Mouse (Mus musculus) left cerebral cortex, postnatal 14 days (tissue): ENCODE measurements around the gene 4930544G11Rik. TPM values are rescaled to one million over a fixed set of nuclear protein-coding genes. Genes with fewer than 3 reads are reported as not detected.

Source experiments
- DNase-seq, 2 experiments: peaks; one replicate each; pipeline ENCODE4 v3.0.0; 2021 to 2022; ENCODE audit warnings: low spot score in 2 of 2, mixed read lengths in 1 of 2
- intact Hi-C: fragments of 180-260 bp; cut with DNase I; formaldehyde crosslinking; loops from one replicate; pipeline ENCODE4 v1.15.1; 2025
- long read RNA-seq, 2 experiments: library from polyadenylated mRNA; stranded (forward); transcript quantifications; one replicate each; pipeline ENCODE4 v2.0.0; 2021
- total RNA-seq, 2 experiments: library from RNA; stranded (reverse); gene quantifications; 2 replicates each; pipeline ENCODE4 v1.2.3; 2021

4930544G11Rik gene
- total RNA-seq, result not detected
- long read RNA-seq, experiment 1, result 0 reads
- long read RNA-seq, experiment 2, result 0 reads

DNA sequence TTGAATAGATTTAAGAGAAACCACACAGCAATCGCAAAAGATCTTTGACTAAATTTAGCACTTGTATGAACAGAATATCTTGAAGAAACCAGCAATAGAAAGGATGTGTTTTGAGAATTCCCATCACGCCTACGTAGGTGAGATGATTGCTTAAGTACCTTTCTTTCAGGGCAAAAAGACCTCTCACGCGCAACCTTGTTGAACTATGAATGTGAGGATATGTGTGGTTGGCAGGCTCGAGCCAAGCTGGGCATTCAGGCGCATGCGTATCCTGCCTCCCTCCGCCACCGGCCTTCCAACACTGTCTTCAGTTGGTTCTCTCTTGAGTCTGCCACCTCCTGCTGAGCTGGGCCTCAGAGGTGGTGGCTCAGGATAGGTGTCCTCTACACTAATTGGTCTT, at the start of gene 4930544G11Rik:
4930544G11Rik (plus strand) TSS at position 301 of the 400 bp plus-strand sequence.
- DNase-seq, result no peak
- intact Hi-C loops, result no loop called here

DNA sequence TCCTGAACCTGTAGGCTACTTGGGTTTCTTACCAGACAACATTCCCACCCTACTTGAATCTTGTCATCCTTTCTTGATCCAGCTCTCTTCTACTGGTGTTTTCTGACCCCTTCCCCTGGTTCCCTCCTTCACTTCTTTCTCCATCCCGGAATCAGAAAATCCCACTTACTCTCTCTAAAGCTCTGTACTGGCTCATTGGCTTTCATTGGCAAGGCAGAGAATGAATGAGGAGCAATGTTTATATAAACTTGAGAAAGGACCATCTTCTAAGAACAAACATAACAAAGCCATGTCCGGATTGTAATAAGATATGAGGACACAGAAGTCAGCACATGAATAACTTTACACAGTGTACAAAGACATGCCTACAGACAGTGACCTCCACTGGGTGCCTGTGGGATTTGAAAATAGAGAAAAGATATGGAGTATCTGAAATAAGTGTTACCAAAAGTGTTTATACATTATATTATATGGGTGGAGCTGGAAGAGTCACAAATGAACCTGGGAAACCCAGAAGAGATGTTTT, 45.7 kb upstream of the 4930544G11Rik start:
- no peak for DNase-seq
- intact Hi-C loops, result no loop called here

DNA sequence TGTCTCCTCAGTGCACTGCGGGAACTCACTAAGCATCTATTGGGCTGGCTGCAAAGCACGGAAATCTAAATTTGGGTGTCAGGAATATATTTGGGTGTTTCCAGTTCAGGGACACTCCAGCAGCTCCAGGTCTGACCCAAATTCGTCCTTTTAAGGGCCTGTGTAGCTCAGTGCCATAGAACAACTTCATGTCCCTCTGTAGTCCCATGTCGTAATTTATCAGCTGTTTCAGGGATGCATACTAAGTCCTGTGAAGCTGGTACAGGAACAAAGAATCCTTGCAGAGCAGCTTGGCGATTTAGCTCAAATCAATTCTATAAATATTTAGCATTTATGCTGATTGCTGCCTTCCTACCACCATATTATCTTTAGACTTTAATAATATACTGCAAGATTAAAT, 37.0 kb upstream of the 4930544G11Rik start:
- intact Hi-C loops, result no loop called here
- DNase-seq, result peak in 1 of 2 experiments; percentile 4

DNA sequence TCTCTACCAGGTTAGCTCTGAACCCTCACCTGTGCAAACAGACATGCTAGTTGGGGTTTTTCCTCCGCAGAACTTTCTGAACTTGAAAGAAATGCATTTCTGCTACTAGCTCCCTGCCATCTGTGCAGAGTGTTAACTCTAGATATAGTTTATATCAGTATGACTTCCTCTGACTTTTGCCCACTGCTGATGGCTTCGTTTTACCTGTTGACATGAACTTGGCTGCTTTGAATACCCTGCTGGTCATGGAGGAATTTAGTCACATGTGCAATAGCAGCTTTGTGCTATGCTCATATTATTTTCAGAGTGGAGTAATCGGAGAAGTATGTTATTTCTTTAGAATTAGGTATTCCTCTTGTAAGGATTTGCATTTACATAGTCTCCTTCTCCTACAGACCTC, 30.7 kb upstream of the 4930544G11Rik start:
- intact Hi-C loops, result no loop called here
- no peak for DNase-seq

DNA sequence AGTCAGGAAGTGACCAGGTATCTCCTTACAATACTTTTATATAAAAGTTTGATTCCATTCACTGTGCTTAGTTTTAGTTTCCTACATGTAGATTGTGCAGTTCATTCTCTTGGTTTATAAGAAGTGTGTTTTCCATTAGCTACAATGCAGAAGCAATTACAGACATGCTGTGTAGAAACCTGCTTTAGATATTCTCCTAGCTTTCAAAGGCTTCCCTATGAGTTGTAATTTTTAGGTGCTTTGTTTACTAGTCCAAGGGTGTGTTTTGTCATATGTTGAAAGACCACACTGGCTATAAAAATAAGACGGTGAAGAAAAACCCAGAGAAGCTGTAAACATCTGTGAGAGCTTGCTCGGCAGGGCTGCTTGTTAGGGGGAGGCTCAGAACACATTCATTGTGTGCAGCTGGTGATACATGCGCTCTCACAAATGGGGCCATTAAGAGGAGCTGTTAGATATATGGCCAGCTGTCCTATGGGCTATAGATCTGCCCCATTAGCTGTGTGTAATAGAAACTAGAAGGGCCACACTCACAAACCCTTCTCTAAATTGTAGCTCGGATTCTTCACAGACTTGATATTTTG, 28.8 kb upstream of the 4930544G11Rik start:
- intact Hi-C loops, result no loop called here
- DNase-seq, result no peak

DNA sequence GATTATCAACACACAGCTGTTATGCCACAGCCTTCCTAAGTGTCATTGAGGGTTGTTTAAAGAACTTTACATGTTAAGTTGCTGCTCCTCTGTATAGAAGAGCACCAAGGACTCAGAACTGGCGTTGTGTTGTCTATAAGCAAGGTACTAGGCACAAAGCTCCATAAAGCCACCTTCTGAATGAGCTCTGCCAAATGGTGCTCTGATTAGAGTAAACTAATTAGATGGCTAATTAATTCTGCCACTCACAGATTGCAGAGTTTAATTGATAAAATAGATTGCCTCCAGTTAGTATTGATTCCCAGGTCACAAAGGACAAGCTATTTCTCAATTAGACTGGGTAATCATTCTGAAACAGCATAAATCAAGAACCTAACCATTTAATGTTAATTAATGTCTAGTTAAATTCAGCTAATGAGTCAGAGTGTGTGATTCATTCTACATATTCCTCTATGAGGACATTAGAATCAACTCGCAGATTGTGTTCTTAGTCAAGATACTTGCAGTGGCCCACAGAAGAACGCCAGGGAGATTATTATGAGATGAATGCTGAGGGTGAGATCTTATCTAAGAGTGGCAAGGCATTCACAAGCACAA, 26.6 kb upstream of the 4930544G11Rik start:
- intact Hi-C loops, result no loop called here
- DNase-seq, result no peak

DNA sequence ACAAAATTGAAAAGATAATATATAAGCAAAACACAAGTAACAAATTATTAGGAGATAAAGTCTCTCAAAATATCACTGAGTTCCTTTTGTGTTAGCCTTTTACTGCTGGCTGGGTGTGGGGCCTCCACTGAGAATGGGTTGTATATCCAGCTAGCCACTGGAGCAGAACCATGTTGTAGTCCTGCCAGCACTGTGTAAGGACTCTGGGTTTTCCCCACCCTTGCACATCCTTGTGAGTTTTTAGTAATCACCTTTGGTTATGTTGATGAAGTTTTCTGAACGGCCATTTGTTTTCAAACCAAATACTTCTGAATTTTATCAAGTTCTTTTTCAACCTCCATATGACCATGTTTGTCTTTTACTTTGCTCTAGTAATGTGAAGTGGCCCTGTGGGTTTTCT, 21.9 kb upstream of the 4930544G11Rik start:
- DNase-seq, result no peak
- intact Hi-C loops, result no loop called here

DNA sequence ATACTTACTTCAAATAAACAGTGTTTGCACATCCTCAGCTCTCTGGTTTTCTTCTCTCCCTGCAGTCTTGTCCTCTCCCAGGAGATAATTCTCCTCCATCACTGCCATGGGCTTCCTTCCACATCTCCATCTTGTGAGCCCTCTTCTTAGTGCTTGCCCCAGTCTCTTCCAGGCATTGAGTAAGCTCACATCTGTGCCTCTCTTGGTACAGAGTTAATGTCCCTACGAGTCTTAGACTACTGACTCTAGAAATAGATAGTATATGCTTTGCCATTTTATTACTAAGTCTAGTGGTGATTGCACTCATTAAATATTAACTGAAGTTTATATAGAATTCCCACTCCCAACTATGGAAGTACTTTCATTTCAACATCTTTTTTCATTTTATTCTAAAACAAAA, 19.6 kb upstream of the 4930544G11Rik start:
- no peak for DNase-seq
- intact Hi-C loops, result no loop called here

DNA sequence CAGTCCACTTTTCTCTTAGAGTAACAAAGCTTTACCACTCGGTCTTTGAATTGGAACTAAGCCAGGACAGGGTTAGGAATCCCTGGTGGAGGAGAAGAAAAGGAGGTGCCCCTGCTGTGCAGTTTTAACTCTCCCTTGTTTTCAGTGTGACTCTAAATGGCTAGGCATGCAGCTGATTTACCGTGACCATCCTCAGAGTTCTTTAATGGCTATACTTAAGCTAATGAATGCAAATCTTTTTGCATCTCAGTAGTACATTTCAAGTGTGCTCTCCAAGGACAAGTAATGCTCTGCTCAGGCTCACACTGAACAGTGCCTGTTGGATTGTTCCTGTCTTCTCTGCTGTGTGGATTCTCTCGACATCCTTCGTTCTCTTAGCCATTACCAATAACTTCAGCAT, 19.2 kb upstream of the 4930544G11Rik start:
- intact Hi-C loops, result no loop called here
- no peak for DNase-seq

DNA sequence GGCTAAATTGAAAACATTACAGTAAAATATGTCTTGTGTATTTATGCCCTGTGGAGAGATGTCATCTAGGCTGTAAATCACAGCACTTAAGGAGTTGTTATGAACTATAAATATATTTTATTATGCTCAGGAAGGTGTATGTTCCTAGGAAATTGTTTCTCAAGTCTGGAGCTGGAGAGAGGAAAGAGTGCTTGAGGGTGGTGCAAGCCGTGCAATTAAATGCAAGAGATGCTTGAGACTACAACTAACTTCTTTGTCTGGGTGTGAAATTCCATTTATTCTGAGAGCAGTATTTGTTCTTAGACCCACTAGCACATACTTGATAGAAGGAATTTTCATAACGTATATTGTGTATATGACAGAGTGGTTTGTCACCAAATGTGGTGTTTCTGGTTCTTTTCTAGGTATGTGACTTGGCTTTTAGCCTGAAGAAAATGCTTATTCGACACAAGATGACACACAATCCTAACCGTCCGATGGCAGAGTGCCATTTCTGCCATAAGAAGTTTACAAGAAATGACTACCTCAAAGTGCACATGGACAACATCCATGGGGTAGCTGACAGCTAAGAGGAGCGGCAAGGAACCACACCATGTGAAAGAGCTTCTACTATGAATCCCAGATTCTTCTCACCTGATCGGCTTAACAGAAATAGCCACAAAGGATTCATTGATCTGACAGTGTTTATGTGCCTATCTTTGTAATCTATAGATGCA, 16.7 kb upstream of the 4930544G11Rik start:
- no peak for DNase-seq

DNA sequence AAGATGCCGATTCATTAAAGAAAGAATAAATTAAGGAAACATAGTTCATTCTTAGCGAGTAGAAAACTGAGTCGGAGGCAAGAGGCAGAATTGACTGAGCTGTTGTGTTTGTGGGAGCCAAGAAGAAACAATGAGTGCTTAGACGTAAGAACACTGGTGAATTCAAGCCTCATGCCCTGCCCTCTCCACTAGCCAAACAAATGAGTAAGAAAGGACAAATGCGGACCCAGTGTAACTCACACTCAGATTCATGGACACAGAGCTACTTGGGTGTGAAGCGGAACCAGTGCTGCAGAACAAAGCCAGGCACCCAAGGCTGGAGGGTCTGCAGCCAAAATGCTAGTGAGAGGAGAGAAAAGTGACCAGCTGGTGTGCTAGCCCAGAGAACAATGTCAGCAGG, 1.9 kb upstream of the 4930544G11Rik start:
- no peak for DNase-seq
- intact Hi-C loops, result no loop called here

More for the DNA sequence above, 16.7 kb upstream of the 4930544G11Rik start:
- intact Hi-C loops, result no loop called here

DNA sequence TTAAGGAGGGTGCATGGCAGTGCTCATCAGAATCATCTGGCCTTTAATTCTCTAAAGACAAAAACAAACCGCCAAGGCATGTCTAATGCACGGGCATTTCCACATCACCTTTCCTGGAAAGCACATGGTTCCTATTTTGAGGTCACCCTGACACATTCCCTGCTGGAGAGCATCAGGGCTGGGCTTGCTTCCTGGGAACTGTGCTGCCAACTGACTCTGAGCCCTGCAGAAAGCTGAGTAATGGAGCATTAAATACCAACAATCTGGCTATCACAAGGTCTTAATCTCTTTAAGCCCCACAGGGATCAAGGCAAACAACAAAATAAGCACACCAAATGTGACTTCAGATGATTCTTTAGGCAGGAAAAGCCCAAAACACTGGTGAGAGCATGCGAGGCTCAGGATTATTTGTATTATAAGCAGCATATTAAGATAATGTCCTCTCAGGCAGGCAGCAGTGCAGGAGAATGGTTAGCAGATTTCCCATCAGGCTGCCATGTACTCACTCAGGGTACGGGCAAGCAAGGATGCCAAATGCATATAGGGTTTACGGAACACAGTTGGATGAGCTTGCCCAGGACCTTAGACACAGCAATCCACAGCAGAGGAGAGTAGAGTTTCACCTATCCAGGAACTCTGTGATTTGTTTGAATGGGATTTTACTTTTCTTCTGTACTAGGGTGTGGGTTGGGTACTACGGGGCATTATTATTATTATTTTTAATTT, 17.1 kb downstream of the 4930544G11Rik start:
- intact Hi-C loops, result no loop called here
- no peak for DNase-seq

DNA sequence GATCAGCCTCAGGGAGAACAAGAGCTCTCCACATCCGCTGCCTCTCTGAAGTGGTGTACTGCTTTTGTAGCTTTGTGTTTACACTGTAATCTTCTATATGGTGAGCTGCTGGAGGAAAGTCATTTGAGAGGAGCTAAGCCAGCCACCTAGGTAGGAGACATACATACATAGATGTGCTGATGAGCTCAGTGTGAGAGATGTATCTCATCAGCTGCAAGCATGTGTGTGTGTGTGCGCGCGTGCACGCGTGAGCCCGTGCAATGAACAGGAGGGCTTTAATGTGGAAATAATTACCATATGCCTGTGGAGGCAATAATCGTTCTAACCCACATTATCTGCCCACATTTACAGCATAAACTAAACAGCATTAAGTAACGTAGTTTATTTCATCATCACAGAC, 18.0 kb downstream of the 4930544G11Rik start:
- intact Hi-C loops, result no loop called here
- DNase-seq, result no peak

DNA sequence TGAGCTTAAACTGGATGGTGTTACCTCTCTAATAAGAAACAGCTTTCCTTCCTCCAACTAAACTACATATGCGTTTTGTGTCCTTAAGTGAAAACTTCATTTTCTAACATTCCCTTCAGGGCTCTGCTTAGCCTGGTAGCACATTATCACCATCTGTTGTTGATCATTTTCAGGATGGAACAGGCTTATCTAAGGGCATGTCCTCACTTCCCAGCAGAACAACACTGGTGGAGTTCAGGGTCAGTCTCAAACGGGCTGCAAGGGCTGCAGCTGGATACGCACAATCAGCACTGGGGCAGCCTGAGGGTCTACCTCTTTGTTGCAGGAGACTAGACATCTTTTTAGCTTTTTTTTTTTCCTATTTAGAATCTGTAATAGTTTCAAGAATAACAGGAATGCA, 39.7 kb downstream of the 4930544G11Rik start:
- intact Hi-C loops, result no loop called here
- no peak for DNase-seq

DNA sequence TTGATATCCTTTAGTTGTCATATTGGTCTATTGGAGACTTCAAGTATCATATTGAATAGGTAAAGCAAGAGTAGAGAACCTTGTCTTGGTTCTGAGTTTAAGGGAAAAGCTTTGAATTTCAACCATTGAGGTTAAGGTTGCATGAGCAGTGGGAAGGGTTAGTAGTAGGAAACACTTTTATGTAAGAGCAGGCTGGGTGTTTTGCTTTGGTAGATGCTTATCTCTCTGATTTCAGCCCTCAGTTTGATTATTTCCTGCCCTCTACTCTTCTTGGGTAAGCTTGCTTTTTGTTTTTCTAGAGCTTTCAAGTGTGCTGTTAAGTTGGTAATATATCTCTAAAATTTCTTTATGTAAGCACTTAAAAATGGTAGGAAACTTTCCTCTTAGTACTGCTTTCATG, 45.9 kb downstream of the 4930544G11Rik start:
- intact Hi-C loops, result no loop called here
- no peak for DNase-seq

Other genes with a start within 250 kb of the 4930544G11Rik start
- 1 to 10 TPM; 2.8 to 3.5 TPM for gene Prdm5, start 173.6 kb upstream of the 4930544G11Rik start, total RNA-seq